ENCODE assay signal across 21 mouse cellular contexts in the genomic region with DNA sequence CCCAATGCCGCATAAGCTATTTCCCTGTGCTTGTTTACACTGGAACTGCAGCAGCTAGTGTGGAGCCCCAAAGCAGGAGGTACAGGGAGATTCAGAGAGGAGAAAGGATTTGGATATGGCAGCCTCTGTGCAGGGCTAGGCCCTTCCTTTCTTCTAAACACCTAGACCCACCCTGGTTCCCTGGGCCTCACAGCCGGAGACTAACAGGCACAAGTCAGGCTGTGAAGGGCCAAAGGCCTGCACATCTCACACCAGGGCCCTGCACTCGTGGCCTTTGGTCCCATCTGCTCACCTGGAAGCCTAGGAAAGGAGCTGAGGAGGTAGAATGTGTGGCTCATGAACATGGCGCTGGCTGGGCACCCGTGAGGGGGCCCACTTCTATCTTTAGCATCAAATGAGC. TPM values are rescaled to one million over a fixed set of nuclear protein-coding genes. Genes with fewer than 3 reads are reported as not detected.
DNase-seq lines count a peak whose midpoint lies in the region; ATAC-seq lines count a peak whose summit lies in the region.
"Had no signal": no experiment of that assay in that cellular context is flagged by ENCODE, and none has a peak within 500 bp of the region (broad histone marks: within the 10 kb centered on the region; RNA-seq: fewer than 3 reads in every experiment).

No protein-coding gene starts in this region.

- peaks cover 53% of the 10 kb centered on the region for H3K36me3 ChIP-seq in embryonic facial prominence, embryonic 13.5 days
- H3K36me3 ChIP-seq in embryonic facial prominence, embryonic 10.5 days (replicated peaks) = peaks cover 39% of the 10 kb centered on the region
- peaks cover 52% of the 10 kb centered on the region for H3K36me3 ChIP-seq in hindbrain, embryonic 13.5 days
- H3K36me3 ChIP-seq in hindbrain, embryonic 10.5 days = peaks cover 22% of the 10 kb centered on the region
- peaks cover 34% of the 10 kb centered on the region for H3K36me3 ChIP-seq in embryonic facial prominence, embryonic 14.5 days (ENCODE audit: control insufficient read depth, insufficient read depth, low read length)
- H3K36me3 ChIP-seq in hindbrain, embryonic 16.5 days (ENCODE audit: control insufficient read depth, insufficient read depth, low read length) = peaks cover 16% of the 10 kb centered on the region

- no peak overlapping the region for H3K4me2 ChIP-seq in embryonic facial prominence, embryonic 13.5 days
- H3K4me2 ChIP-seq in hindbrain, embryonic 13.5 days = no peak overlapping the region
- H3K4me2 ChIP-seq in embryonic facial prominence, embryonic 14.5 days (ENCODE audit: low read depth, low read length) = no peak overlapping the region
- no peak overlapping the region for H3K4me2 ChIP-seq in hindbrain, embryonic 16.5 days (ENCODE audit: low read length)
- H3K4me2 ChIP-seq: embryonic facial prominence, embryonic 12.5 days; heart, embryonic 15.5 days; kidney, embryonic 15.5 days; limb, embryonic 15.5 days; midbrain, embryonic 15.5 days; neural tube, embryonic 13.5 days had no signal

- H3K9me3 ChIP-seq in embryonic facial prominence, embryonic 13.5 days = no peaks in the 10 kb centered on the region
- no peaks in the 10 kb centered on the region for H3K9me3 ChIP-seq in embryonic facial prominence, embryonic 10.5 days
- H3K9me3 ChIP-seq in hindbrain, embryonic 13.5 days = no peaks in the 10 kb centered on the region
- H3K9me3 ChIP-seq in hindbrain, embryonic 10.5 days = no peaks in the 10 kb centered on the region
- H3K9me3 ChIP-seq in embryonic facial prominence, embryonic 14.5 days (ENCODE audit: control insufficient read depth, low read length) = no peaks in the 10 kb centered on the region
- H3K9me3 ChIP-seq in hindbrain, embryonic 16.5 days (ENCODE audit: control insufficient read depth, low read length) = no peaks in the 10 kb centered on the region
- H3K9me3 ChIP-seq: embryonic facial prominence, embryonic 12.5 days; G1E; heart, embryonic 15.5 days; kidney, embryonic 15.5 days; limb, embryonic 15.5 days; midbrain, embryonic 15.5 days; neural tube, embryonic 13.5 days had no signal

- WGBS in embryonic facial prominence, embryonic 13.5 days = 78% methylated on average over 5 of the region's 5 CpGs
- 85% methylated on average over 5 of the region's 5 CpGs for WGBS in embryonic facial prominence, embryonic 10.5 days
- 87% methylated on average over 5 of the region's 5 CpGs for WGBS in hindbrain, embryonic 13.5 days
- WGBS in hindbrain, embryonic 10.5 days = 83% methylated on average over 5 of the region's 5 CpGs
- 71% methylated on average over 5 of the region's 5 CpGs for whole genome bisulfite sequencing in embryonic facial prominence, embryonic 14.5 days
- WGBS in hindbrain, embryonic 16.5 days = 82% methylated on average over 5 of the region's 5 CpGs

- peak overlapping the region; percentile 39 for H3K27ac ChIP-seq in embryonic facial prominence, embryonic 13.5 days
- no peak overlapping the region for H3K27ac ChIP-seq in embryonic facial prominence, embryonic 10.5 days (replicated peaks)
- H3K27ac ChIP-seq in hindbrain, embryonic 13.5 days = no peak overlapping the region
- no peak overlapping the region for H3K27ac ChIP-seq in hindbrain, embryonic 10.5 days
- H3K27ac ChIP-seq in embryonic facial prominence, embryonic 14.5 days (replicated peaks; ENCODE audit: low read depth, low read length) = 0 out of 2 replicates have a peak overlapping the region, but pooled peaks have one; percentile 10
- no peak overlapping the region for H3K27ac ChIP-seq in hindbrain, embryonic 16.5 days (ENCODE audit: low read depth, low read length)
- H3K27ac ChIP-seq: embryonic facial prominence, embryonic 12.5 days; heart, embryonic 15.5 days; kidney, embryonic 15.5 days; limb, embryonic 15.5 days; liver, embryonic 14.5 days; midbrain, embryonic 15.5 days; neural tube, embryonic 13.5 days had no signal

- no peaks in the 10 kb centered on the region for H3K27me3 ChIP-seq in embryonic facial prominence, embryonic 13.5 days
- no peaks in the 10 kb centered on the region for H3K27me3 ChIP-seq in embryonic facial prominence, embryonic 10.5 days (replicated peaks; ENCODE audit: low read depth, poor library complexity, severe bottlenecking)
- no peaks in the 10 kb centered on the region for H3K27me3 ChIP-seq in hindbrain, embryonic 13.5 days
- no peaks in the 10 kb centered on the region for H3K27me3 ChIP-seq in hindbrain, embryonic 10.5 days (ENCODE audit: insufficient read depth, poor library complexity, severe bottlenecking)
- no peaks in the 10 kb centered on the region for H3K27me3 ChIP-seq in embryonic facial prominence, embryonic 14.5 days (replicated peaks; ENCODE audit: control insufficient read depth, insufficient read depth, low read length)
- H3K27me3 ChIP-seq in hindbrain, embryonic 16.5 days (replicated peaks; ENCODE audit: control insufficient read depth, insufficient read depth, low read length) = no peaks in the 10 kb centered on the region
- H3K27me3 ChIP-seq: CH12.LX; embryonic facial prominence, embryonic 12.5 days; heart, embryonic 15.5 days; kidney, embryonic 15.5 days; limb, embryonic 15.5 days; midbrain, embryonic 15.5 days; neural tube, embryonic 13.5 days; Patski had no signal

- H3K4me1 ChIP-seq in embryonic facial prominence, embryonic 13.5 days = 0 out of 2 replicates have a peak, but pooled peaks cover 3% of the 10 kb centered on the region
- H3K4me1 ChIP-seq in embryonic facial prominence, embryonic 10.5 days = peaks cover under 1% of the 10 kb centered on the region; the same call in 1 of the 2 replicates
- peaks cover 4% of the 10 kb centered on the region; the same call in 1 of the 2 replicates for H3K4me1 ChIP-seq in hindbrain, embryonic 13.5 days (replicated peaks)
- no peaks in the 10 kb centered on the region; the same call in 1 of the 2 replicates for H3K4me1 ChIP-seq in hindbrain, embryonic 10.5 days (replicated peaks)
- H3K4me1 ChIP-seq in embryonic facial prominence, embryonic 14.5 days (ENCODE audit: control insufficient read depth, insufficient read depth, low read length) = no peaks in the 10 kb centered on the region
- no peaks in the 10 kb centered on the region; the same call in 1 of the 2 replicates for H3K4me1 ChIP-seq in hindbrain, embryonic 16.5 days (ENCODE audit: control insufficient read depth, insufficient read depth, low read depth, low read length)
- H3K4me1 ChIP-seq: embryonic facial prominence, embryonic 12.5 days; kidney, embryonic 15.5 days; midbrain, embryonic 15.5 days; neural tube, embryonic 13.5 days had no signal

- no peak for ATAC-seq in embryonic facial prominence, embryonic 13.5 days (ENCODE audit: insufficient number of reproducible peaks, insufficient read depth, low FRiP score, low TSS enrichment, low read depth)
- ATAC-seq in hindbrain, embryonic 13.5 days (ENCODE audit: low FRiP score) = no peak
- ATAC-seq in embryonic facial prominence, embryonic 14.5 days (ENCODE audit: low read depth) = no peak
- ATAC-seq in hindbrain, embryonic 16.5 days = no peak

- H3K9ac ChIP-seq in embryonic facial prominence, embryonic 13.5 days = no peak overlapping the region; the same call in 1 of the 2 replicates
- 0 out of 2 replicates have a peak overlapping the region, but pooled peaks have one; percentile 19 for H3K9ac ChIP-seq in hindbrain, embryonic 13.5 days
- H3K9ac ChIP-seq in embryonic facial prominence, embryonic 14.5 days (ENCODE audit: low read depth, low read length) = 0 out of 2 replicates have a peak overlapping the region, but pooled peaks have one; percentile 45
- H3K9ac ChIP-seq in hindbrain, embryonic 16.5 days (ENCODE audit: low read depth, low read length) = peak overlapping the region; percentile 38; the same call in 1 of the 2 replicates
- H3K9ac ChIP-seq: embryonic facial prominence, embryonic 12.5 days; heart, embryonic 15.5 days; kidney, embryonic 15.5 days; limb, embryonic 15.5 days; liver, embryonic 14.5 days; midbrain, embryonic 15.5 days; neural tube, embryonic 13.5 days had no signal

- DNase-seq in embryonic facial prominence, embryonic 10.5 days (ENCODE audit: low spot score) = no peak
- DNase-seq in hindbrain, embryonic 10.5 days (ENCODE audit: low spot score) = no peak
- DNase-seq in embryonic facial prominence, embryonic 14.5 days (ENCODE audit: low spot score) = no peak
- no peak for DNase-seq in embryo, embryonic 9.5 days (ENCODE audit: extremely low spot score)
- DNase-seq: B cell, adult 2 months; kidney, adult 11 months; lung, postnatal 4 days; thymus, postnatal 14 days had no signal

- no peak overlapping the region for H3K4me3 ChIP-seq in embryonic facial prominence, embryonic 13.5 days
- H3K4me3 ChIP-seq in embryonic facial prominence, embryonic 10.5 days = no peak overlapping the region
- no peak overlapping the region for H3K4me3 ChIP-seq in hindbrain, embryonic 13.5 days
- H3K4me3 ChIP-seq in hindbrain, embryonic 10.5 days = no peak overlapping the region
- H3K4me3 ChIP-seq in embryonic facial prominence, embryonic 14.5 days (ENCODE audit: low read depth, low read length) = no peak overlapping the region
- no peak overlapping the region for H3K4me3 ChIP-seq in hindbrain, embryonic 16.5 days (ENCODE audit: low read length)
- H3K4me3 ChIP-seq: embryonic facial prominence, embryonic 12.5 days; heart, embryonic 15.5 days; kidney, embryonic 15.5 days; limb, embryonic 15.5 days; midbrain, embryonic 15.5 days; neural tube, embryonic 13.5 days had no signal

RNA-seq across cellular contexts. Expression of a gene that starts 22.8 kb away (rescaled TPM):
- 0.59 and 0.81 TPM in 2 replicates for polyA plus RNA-seq in embryonic facial prominence, embryonic 13.5 days (2015; fragmentation: Nextera tagmentation; extraction: Ambion mirVana)
- 0.19 and 0.37 TPM in 2 replicates for polyA plus RNA-seq in embryonic facial prominence, embryonic 10.5 days (2016; fragmentation: Nextera tagmentation; extraction: Ambion mirVana)
- polyA plus RNA-seq in hindbrain, embryonic 13.5 days (2015; fragmentation: Nextera tagmentation; extraction: Ambion mirVana) = 0.14 and 0.96 TPM in 2 replicates
- 0.27 and 0.38 TPM in 2 replicates for polyA plus RNA-seq in hindbrain, embryonic 10.5 days (2016; fragmentation: Nextera tagmentation; extraction: Ambion mirVana)
- polyA plus RNA-seq in embryonic facial prominence, embryonic 14.5 days (2014; fragmentation: Nextera tagmentation; extraction: Ambion mirVana) = 9.5 and 9.9 TPM in 2 replicates
- polyA plus RNA-seq in hindbrain, embryonic 16.5 days (2015; fragmentation: Nextera tagmentation; extraction: Ambion mirVana) = 0.58 and 2.8 TPM in 2 replicates

RNA-seq across cellular contexts. Expression of a gene that starts 43.1 kb away (rescaled TPM):
- 20.3 and 22.1 TPM in 2 replicates for polyA plus RNA-seq in embryonic facial prominence, embryonic 13.5 days (2015; fragmentation: Nextera tagmentation; extraction: Ambion mirVana)
- polyA plus RNA-seq in embryonic facial prominence, embryonic 10.5 days (2016; fragmentation: Nextera tagmentation; extraction: Ambion mirVana) = 21.9 and 22.1 TPM in 2 replicates
- polyA plus RNA-seq in hindbrain, embryonic 13.5 days (2015; fragmentation: Nextera tagmentation; extraction: Ambion mirVana) = 14.4 and 15.9 TPM in 2 replicates
- polyA plus RNA-seq in hindbrain, embryonic 10.5 days (2016; fragmentation: Nextera tagmentation; extraction: Ambion mirVana) = 19.0 and 25.0 TPM in 2 replicates
- polyA plus RNA-seq in embryonic facial prominence, embryonic 14.5 days (2014; fragmentation: Nextera tagmentation; extraction: Ambion mirVana) = 18.9 and 19.1 TPM in 2 replicates
- polyA plus RNA-seq in hindbrain, embryonic 16.5 days (2015; fragmentation: Nextera tagmentation; extraction: Ambion mirVana) = 7.4 and 10.1 TPM in 2 replicates

RNA-seq across cellular contexts. Expression of a gene that starts 43.2 kb away (rescaled TPM):
- polyA plus RNA-seq in embryonic facial prominence, embryonic 13.5 days (2015; fragmentation: Nextera tagmentation; extraction: Ambion mirVana) = 26.6 and 28.1 TPM in 2 replicates
- polyA plus RNA-seq in embryonic facial prominence, embryonic 10.5 days (2016; fragmentation: Nextera tagmentation; extraction: Ambion mirVana) = 17.3 and 20.6 TPM in 2 replicates
- 35.6 and 37.6 TPM in 2 replicates for polyA plus RNA-seq in hindbrain, embryonic 13.5 days (2015; fragmentation: Nextera tagmentation; extraction: Ambion mirVana)
- polyA plus RNA-seq in hindbrain, embryonic 10.5 days (2016; fragmentation: Nextera tagmentation; extraction: Ambion mirVana) = 14.8 and 16.7 TPM in 2 replicates
- polyA plus RNA-seq in embryonic facial prominence, embryonic 14.5 days (2014; fragmentation: Nextera tagmentation; extraction: Ambion mirVana) = 19.3 and 22.1 TPM in 2 replicates
- 45.9 and 55.1 TPM in 2 replicates for polyA plus RNA-seq in hindbrain, embryonic 16.5 days (2015; fragmentation: Nextera tagmentation; extraction: Ambion mirVana)

Comparison
In these comparisons a context has a peak if more than half of its experiments do, and no peak if none do; other contexts are left out.
1. H3K27ac ChIP-seq: peak in embryonic facial prominence, embryonic 13.5 days (single experiment) and embryonic facial prominence, embryonic 14.5 days (single experiment); none in embryonic facial prominence, embryonic 10.5 days (single experiment), hindbrain, embryonic 13.5 days (single experiment), hindbrain, embryonic 10.5 days (single experiment) and hindbrain, embryonic 16.5 days (single experiment).